Mouse (Mus musculus) megakaryocyte, embryonic 14.5 days (primary cell): ENCODE data around the gene Xrcc6.

ENCODE experiments used
- FLI1 ChIP-seq: IDR thresholded peaks from 2 replicates; pipeline ENCODE4 v1.6.1; 2012; ENCODE audit warnings: low read length, inconsistent platforms, mixed read lengths
- GATA1 ChIP-seq: IDR thresholded peaks from 3 replicates; pipeline ENCODE4 v1.6.1; 2012; ENCODE audit warnings: mixed read lengths, low read length, inconsistent platforms, borderline replicate concordance

DNA sequence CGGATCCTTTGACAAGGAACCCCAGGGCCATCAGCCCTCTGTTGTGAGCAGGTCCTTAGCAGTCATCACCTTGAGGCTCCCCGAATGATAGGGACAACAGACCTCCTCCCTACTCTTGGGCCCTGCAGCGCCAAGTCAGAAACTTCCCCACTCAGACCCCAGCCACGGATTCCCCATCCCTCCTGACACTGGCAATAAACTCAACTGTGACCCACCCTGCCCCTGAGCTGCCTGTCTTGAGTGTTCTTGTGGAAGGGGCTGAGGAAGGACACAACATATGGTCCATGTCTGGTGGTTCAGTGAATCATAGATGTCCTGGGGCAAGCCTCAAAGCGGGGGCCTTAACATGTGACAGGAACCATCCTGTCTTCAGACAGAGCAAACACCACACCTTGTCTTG lies 36.9 kb upstream of the Xrcc6 start:
- TF ChIP-seq GATA1 (no peak), FLI1 (no peak)
